Mouse (Mus musculus): ENCODE data around the gene Psmd13. TPM values are rescaled to one million over a fixed set of nuclear protein-coding genes. Genes with fewer than 3 reads are reported as not detected.
A peak's percentile ranks its signal among the peaks of the same experiment; 100 is the strongest.
"Not testable (repeated sequence)": the region's sequence is repeated elsewhere in the genome, so short reads cannot be mapped to it uniquely, and the experiment has no call there.

Gene Psmd13
- polyA plus RNA-seq, 1 experiment: 13.2 TPM

- TF ChIP-seq TAL1 (IDR thresholded peaks at IDR 0.05; ENCODE audit: low read length) (no peak), GATA1 (IDR thresholded peaks at IDR 0.05; ENCODE audit: low read length) (no peak)
- peaks cover 36% of the 10 kb centered on the region for H3K4me1 ChIP-seq (ENCODE audit: control insufficient read depth)
- H3K27me3 ChIP-seq (ENCODE audit: control insufficient read depth): no peaks in the 10 kb centered on the region
- no peaks in the 10 kb centered on the region for H3K9me3 ChIP-seq (ENCODE audit: control insufficient read depth, low read length)
- H3K36me3 ChIP-seq (ENCODE audit: control insufficient read depth): peaks cover 57% of the 10 kb centered on the region
- H3K4me3 ChIP-seq (replicated peaks): no peak overlapping the region
Measured at GRCm38 (mm10) chr7:140877364-140877763, 4.4 kb upstream of the Psmd13 start.

- Histone ChIP-seq H3K27me3 (ENCODE audit: control insufficient read depth) (no peaks in the 10 kb centered on the region), H3K9me3 (ENCODE audit: control insufficient read depth, low read length) (no peaks in the 10 kb centered on the region), H3K36me3 (ENCODE audit: control insufficient read depth) (peaks cover 53% of the 10 kb centered on the region), H3K4me3 (replicated peaks) (peak overlapping the region; percentile 29), H3K4me1 (ENCODE audit: control insufficient read depth) (peaks cover 50% of the 10 kb centered on the region)
- TF ChIP-seq TAL1 (IDR thresholded peaks at IDR 0.05; ENCODE audit: low read length): no peak
- TF ChIP-seq GATA1 (IDR thresholded peaks at IDR 0.05; ENCODE audit: low read length): no peak
Measured at GRCm38 (mm10) chr7:140879355-140879754, 2.4 kb upstream of the Psmd13 start.

- Histone ChIP-seq H3K4me1 (ENCODE audit: control insufficient read depth) (peaks cover 50% of the 10 kb centered on the region), H3K9me3 (ENCODE audit: control insufficient read depth, low read length) (no peaks in the 10 kb centered on the region), H3K27me3 (ENCODE audit: control insufficient read depth) (no peaks in the 10 kb centered on the region), H3K36me3 (ENCODE audit: control insufficient read depth) (peaks cover 52% of the 10 kb centered on the region), H3K4me3 (replicated peaks) (peak overlapping the region; percentile 87)
- no peak for TF ChIP-seq TAL1 (IDR thresholded peaks at IDR 0.05; ENCODE audit: low read length)
Measured at GRCm38 (mm10) chr7:140880419-140880818, 1.3 kb upstream of the Psmd13 start.

GRCm38 (mm10) chr7:140880865-140881515 is 778 bp upstream of the Psmd13 start:
- peaks cover 50% of the 10 kb centered on the region for H3K4me1 ChIP-seq (ENCODE audit: control insufficient read depth)
- TF ChIP-seq TAL1 (IDR thresholded peaks at IDR 0.05; ENCODE audit: low read length) (no peak), GATA1 (IDR thresholded peaks at IDR 0.05; ENCODE audit: low read length) (no peak)
- H3K27me3 ChIP-seq (ENCODE audit: control insufficient read depth): no peaks in the 10 kb centered on the region
- H3K36me3 ChIP-seq (ENCODE audit: control insufficient read depth): peaks cover 53% of the 10 kb centered on the region
- peak overlapping the region; percentile 87 for H3K4me3 ChIP-seq (replicated peaks)
- no peaks in the 10 kb centered on the region for H3K9me3 ChIP-seq (ENCODE audit: control insufficient read depth, low read length)

GRCm38 (mm10) chr7:140882469-140882803 is 668 bp downstream of the Psmd13 start:
- Histone ChIP-seq H3K9me3 (ENCODE audit: control insufficient read depth, low read length) (no peaks in the 10 kb centered on the region), H3K4me3 (replicated peaks) (peak overlapping the region; percentile 87), H3K36me3 (ENCODE audit: control insufficient read depth) (peaks cover 53% of the 10 kb centered on the region), H3K27me3 (ENCODE audit: control insufficient read depth) (no peaks in the 10 kb centered on the region), H3K4me1 (ENCODE audit: control insufficient read depth) (peaks cover 50% of the 10 kb centered on the region)
- TF ChIP-seq TAL1 (IDR thresholded peaks at IDR 0.05; ENCODE audit: low read length) (no peak), GATA1 (IDR thresholded peaks at IDR 0.05; ENCODE audit: low read length) (no peak)

- H3K4me3 ChIP-seq (replicated peaks); H3K27me3 ChIP-seq (ENCODE audit: control insufficient read depth); H3K9me3 ChIP-seq (ENCODE audit: control insufficient read depth, low read length); H3K4me1 ChIP-seq (ENCODE audit: control insufficient read depth): not testable (repeated sequence)
- peaks cover 86% of the 10 kb centered on the region for H3K36me3 ChIP-seq (ENCODE audit: control insufficient read depth)
Measured at GRCm38 (mm10) chr7:140890636-140891035, 8.9 kb downstream of the Psmd13 start.

- peaks cover 87% of the 10 kb centered on the region for H3K36me3 ChIP-seq (ENCODE audit: control insufficient read depth)
Measured at GRCm38 (mm10) chr7:140894031-140894430, 12.3 kb downstream of the Psmd13 start.

GRCm38 (mm10) chr7:140894611-140895010 is 12.8 kb downstream of the Psmd13 start:
- H3K27me3 ChIP-seq (ENCODE audit: control insufficient read depth): no peaks in the 10 kb centered on the region
- TF ChIP-seq GATA1 (IDR thresholded peaks at IDR 0.05; ENCODE audit: low read length): no peak
- no peak for TF ChIP-seq TAL1 (IDR thresholded peaks at IDR 0.05; ENCODE audit: low read length)
- no peak overlapping the region for H3K4me3 ChIP-seq (replicated peaks)
- H3K36me3 ChIP-seq (ENCODE audit: control insufficient read depth): peaks cover 87% of the 10 kb centered on the region
- H3K9me3 ChIP-seq (ENCODE audit: control insufficient read depth, low read length): no peaks in the 10 kb centered on the region
- no peaks in the 10 kb centered on the region for H3K4me1 ChIP-seq (ENCODE audit: control insufficient read depth)

More at GRCm38 (mm10) chr7:140894031-140894430, 12.3 kb downstream of the Psmd13 start:
- Histone ChIP-seq H3K27me3 (ENCODE audit: control insufficient read depth) (no peaks in the 10 kb centered on the region), H3K4me3 (replicated peaks) (no peak overlapping the region), H3K4me1 (ENCODE audit: control insufficient read depth) (no peaks in the 10 kb centered on the region), H3K9me3 (ENCODE audit: control insufficient read depth, low read length) (no peaks in the 10 kb centered on the region)
- TF ChIP-seq GATA1 (IDR thresholded peaks at IDR 0.05; ENCODE audit: low read length) (no peak), TAL1 (IDR thresholded peaks at IDR 0.05; ENCODE audit: low read length) (no peak)

GRCm38 (mm10) chr7:140897863-140898262 is 16.1 kb downstream of the Psmd13 start:
- no peaks in the 10 kb centered on the region for H3K4me1 ChIP-seq (ENCODE audit: control insufficient read depth)
- peaks cover 67% of the 10 kb centered on the region for H3K36me3 ChIP-seq (ENCODE audit: control insufficient read depth)
- H3K27me3 ChIP-seq (ENCODE audit: control insufficient read depth): no peaks in the 10 kb centered on the region
- H3K9me3 ChIP-seq (ENCODE audit: control insufficient read depth, low read length): no peaks in the 10 kb centered on the region
- TF ChIP-seq GATA1 (IDR thresholded peaks at IDR 0.05; ENCODE audit: low read length) (no peak), TAL1 (IDR thresholded peaks at IDR 0.05; ENCODE audit: low read length) (no peak)
- no peak overlapping the region for H3K4me3 ChIP-seq (replicated peaks)

GRCm38 (mm10) chr7:140899121-140899520 is 17.4 kb downstream of the Psmd13 start:
- Histone ChIP-seq H3K9me3 (ENCODE audit: control insufficient read depth, low read length) (no peaks in the 10 kb centered on the region), H3K4me3 (replicated peaks) (no peak overlapping the region), H3K27me3 (ENCODE audit: control insufficient read depth) (no peaks in the 10 kb centered on the region), H3K4me1 (ENCODE audit: control insufficient read depth) (peaks cover 1% of the 10 kb centered on the region; the same call in 1 of the 2 replicates), H3K36me3 (ENCODE audit: control insufficient read depth) (peaks cover 54% of the 10 kb centered on the region)
- TF ChIP-seq TAL1 (IDR thresholded peaks at IDR 0.05; ENCODE audit: low read length): no peak
- no peak for TF ChIP-seq GATA1 (IDR thresholded peaks at IDR 0.05; ENCODE audit: low read length)
